Mouse (Mus musculus): ENCODE results near the gene Hist4h4.

DNA sequence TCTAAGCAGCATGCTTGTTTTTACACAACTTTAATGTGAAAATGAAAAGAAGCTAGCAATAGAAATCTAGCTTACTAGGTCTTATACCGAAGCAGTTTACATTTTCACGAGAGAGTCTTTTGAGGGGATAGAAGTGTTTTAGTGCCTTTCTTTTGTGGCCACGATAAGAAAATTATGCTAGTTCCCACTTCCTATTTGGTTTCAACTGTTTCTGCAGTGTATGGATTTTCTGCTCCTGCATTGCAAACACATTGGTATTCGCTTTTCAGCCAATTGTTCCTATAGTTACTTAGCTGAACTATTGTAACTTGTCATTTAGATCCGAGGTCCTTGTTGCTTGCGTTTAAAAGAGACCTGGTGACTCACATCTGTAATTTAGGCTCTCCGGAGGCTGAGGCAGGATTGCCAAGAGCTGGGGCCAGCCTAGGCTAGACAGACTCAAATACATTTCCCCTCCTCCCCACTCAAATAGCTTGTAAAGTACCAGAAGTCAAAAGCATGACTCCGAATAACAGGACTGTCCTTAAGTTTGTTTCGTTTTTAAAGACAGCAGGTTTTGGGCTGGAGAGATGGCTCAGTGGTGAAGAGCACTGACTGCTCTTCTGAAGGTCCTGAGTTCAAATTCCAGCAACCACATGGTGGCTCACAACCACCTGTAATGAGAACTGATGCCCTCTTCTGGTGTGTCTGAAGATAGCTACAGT, 642 bp upstream of the Hist4h4 start:
- TF ChIP-seq CTCF (IDR thresholded peaks at IDR 0.05; ENCODE audit: low read depth, low read length), result no peak
- no peak for TF ChIP-seq GATA1 (IDR thresholded peaks at IDR 0.05; ENCODE audit: borderline replicate concordance, low read length)
- no peak for TF ChIP-seq GATA2 (IDR thresholded peaks at IDR 0.05; ENCODE audit: borderline replicate concordance, low read depth, low read length)
- TF ChIP-seq POLR2AphosphoS5 (IDR thresholded peaks at IDR 0.05; ENCODE audit: insufficient replicate concordance, low read depth, low read length), result no peak
- no peak for TF ChIP-seq TAL1 (conservative IDR thresholded peaks at IDR 0.05; ENCODE audit: low read depth, low read length)
